Mouse (Mus musculus): ENCODE data around the gene Xpnpep2. TPM values are rescaled to one million over a fixed set of nuclear protein-coding genes. Genes with fewer than 3 reads are reported as not detected.

Gene Xpnpep2
- polyA plus RNA-seq, 1 experiment: 3.1 TPM

- Histone ChIP-seq H3K4me3 (ENCODE audit: insufficient read depth, low read depth, low read length) (no peak overlapping the region), H3K4me1 (ENCODE audit: control insufficient read depth, insufficient read depth, insufficient read length, low read length) (no peaks in the 10 kb centered on the region), H3K27ac (replicated peaks; ENCODE audit: low read depth, low read length) (no peak overlapping the region)
These were observed 5.3 kb upstream of the Xpnpep2 start for GRCm38 (mm10) chrX:48103256-48103655.

GRCm38 (mm10) chrX:48104736-48105441, 3.6 kb upstream of the Xpnpep2 start:
- Histone ChIP-seq H3K4me3 (ENCODE audit: insufficient read depth, low read depth, low read length) (no peak overlapping the region), H3K4me1 (ENCODE audit: control insufficient read depth, insufficient read depth, insufficient read length, low read length) (no peaks in the 10 kb centered on the region), H3K27ac (replicated peaks; ENCODE audit: low read depth, low read length) (0 out of 2 replicates have a peak overlapping the region, but pooled peaks have one; percentile 1)

- Histone ChIP-seq H3K4me1 (ENCODE audit: control insufficient read depth, insufficient read depth, insufficient read length, low read length) (no peaks in the 10 kb centered on the region), H3K27ac (replicated peaks; ENCODE audit: low read depth, low read length) (no peak overlapping the region)
These were observed 2.3 kb upstream of the Xpnpep2 start for GRCm38 (mm10) chrX:48106226-48106625.

GRCm38 (mm10) chrX:48109316-48109655, 761 bp downstream of the Xpnpep2 start:
- no peak overlapping the region for H3K4me3 ChIP-seq (ENCODE audit: insufficient read depth, low read depth, low read length)
- H3K27ac ChIP-seq (replicated peaks; ENCODE audit: low read depth, low read length): no peak overlapping the region
- no peaks in the 10 kb centered on the region for H3K4me1 ChIP-seq (ENCODE audit: control insufficient read depth, insufficient read depth, insufficient read length, low read length)

More at GRCm38 (mm10) chrX:48106226-48106625, 2.3 kb upstream of the Xpnpep2 start:
- H3K4me3 ChIP-seq (ENCODE audit: insufficient read depth, low read depth, low read length): no peak overlapping the region

GRCm38 (mm10) chrX:48119294-48119693, 10.8 kb downstream of the Xpnpep2 start:
- Histone ChIP-seq H3K27ac (replicated peaks; ENCODE audit: low read depth, low read length) (no peak overlapping the region), H3K4me3 (ENCODE audit: insufficient read depth, low read depth, low read length) (no peak overlapping the region), H3K4me1 (ENCODE audit: control insufficient read depth, insufficient read depth, insufficient read length, low read length) (peaks cover 4% of the 10 kb centered on the region; the same call in 1 of the 2 replicates)

- Histone ChIP-seq H3K27ac (replicated peaks; ENCODE audit: low read depth, low read length) (no peak overlapping the region), H3K4me3 (ENCODE audit: insufficient read depth, low read depth, low read length) (no peak overlapping the region; the same call in 1 of the 2 replicates), H3K4me1 (ENCODE audit: control insufficient read depth, insufficient read depth, insufficient read length, low read length) (peaks cover 3% of the 10 kb centered on the region; the same call in 1 of the 2 replicates)
These were observed 15.9 kb downstream of the Xpnpep2 start for GRCm38 (mm10) chrX:48124132-48125071.

- Histone ChIP-seq H3K27ac (replicated peaks; ENCODE audit: low read depth, low read length) (no peak overlapping the region), H3K4me1 (ENCODE audit: control insufficient read depth, insufficient read depth, insufficient read length, low read length) (no peaks in the 10 kb centered on the region), H3K4me3 (ENCODE audit: insufficient read depth, low read depth, low read length) (no peak overlapping the region)
These were observed 18.5 kb downstream of the Xpnpep2 start for GRCm38 (mm10) chrX:48126903-48127476.

GRCm38 (mm10) chrX:48127502-48128218, 19.1 kb downstream of the Xpnpep2 start:
- Histone ChIP-seq H3K4me3 (ENCODE audit: insufficient read depth, low read depth, low read length) (no peak overlapping the region), H3K27ac (replicated peaks; ENCODE audit: low read depth, low read length) (no peak overlapping the region), H3K4me1 (ENCODE audit: control insufficient read depth, insufficient read depth, insufficient read length, low read length) (no peaks in the 10 kb centered on the region)

GRCm38 (mm10) chrX:48129167-48129566, 20.6 kb downstream of the Xpnpep2 start:
- Histone ChIP-seq H3K4me1 (ENCODE audit: control insufficient read depth, insufficient read depth, insufficient read length, low read length) (no peaks in the 10 kb centered on the region), H3K27ac (replicated peaks; ENCODE audit: low read depth, low read length) (no peak overlapping the region), H3K4me3 (ENCODE audit: insufficient read depth, low read depth, low read length) (no peak overlapping the region)

GRCm38 (mm10) chrX:48136935-48137334, 28.4 kb downstream of the Xpnpep2 start:
- H3K4me1 ChIP-seq (ENCODE audit: control insufficient read depth, insufficient read depth, insufficient read length, low read length): no peaks in the 10 kb centered on the region; the same call in 1 of the 2 replicates
- H3K27ac ChIP-seq (replicated peaks; ENCODE audit: low read depth, low read length): no peak overlapping the region
- H3K4me3 ChIP-seq (ENCODE audit: insufficient read depth, low read depth, low read length): no peak overlapping the region

GRCm38 (mm10) chrX:48138011-48138410, 29.5 kb downstream of the Xpnpep2 start:
- Histone ChIP-seq H3K4me1 (ENCODE audit: control insufficient read depth, insufficient read depth, insufficient read length, low read length) (peaks cover 2% of the 10 kb centered on the region), H3K4me3 (ENCODE audit: insufficient read depth, low read depth, low read length) (no peak overlapping the region), H3K27ac (replicated peaks; ENCODE audit: low read depth, low read length) (no peak overlapping the region)

GRCm38 (mm10) chrX:48138539-48139275, 30.2 kb downstream of the Xpnpep2 start:
- peaks cover 2% of the 10 kb centered on the region for H3K4me1 ChIP-seq (ENCODE audit: control insufficient read depth, insufficient read depth, insufficient read length, low read length)
- H3K27ac ChIP-seq (replicated peaks; ENCODE audit: low read depth, low read length): peak overlapping the region; percentile 24; the same call in 1 of the 2 replicates
- H3K4me3 ChIP-seq (ENCODE audit: insufficient read depth, low read depth, low read length): no peak overlapping the region

- H3K27ac ChIP-seq (replicated peaks; ENCODE audit: low read depth, low read length): peak overlapping the region; percentile 24; the same call in 1 of the 2 replicates
- peaks cover 2% of the 10 kb centered on the region for H3K4me1 ChIP-seq (ENCODE audit: control insufficient read depth, insufficient read depth, insufficient read length, low read length)
These were observed 31.1 kb downstream of the Xpnpep2 start for GRCm38 (mm10) chrX:48139368-48140285.

More at GRCm38 (mm10) chrX:48139368-48140285, 31.1 kb downstream of the Xpnpep2 start:
- H3K4me3 ChIP-seq (ENCODE audit: insufficient read depth, low read depth, low read length): no peak overlapping the region

All from brown adipose tissue, adult 24 weeks (tissue).